Mouse (Mus musculus): ENCODE measurements at regions not wholly inside any gene's neighbourhood (a gene's known extent, or its start where the extent isn't known, plus 50 kb on each side); places are given as distances from the start of the nearest gene placed in this dataset.
A peak's percentile ranks its signal among the peaks of the same experiment; 100 is the strongest.

GRCm38 (mm10) chr14:54148121-54148520 is 105.8 kb downstream of the Dad1 start:
- DNase-seq (ENCODE audit: low spot score) (no peak), ATAC-seq (ENCODE audit: insufficient read depth, low read depth) (no peak)
- H3K9ac ChIP-seq (replicated peaks; ENCODE audit: low read depth, low read length) = no peak overlapping the region
- H3K4me1 ChIP-seq (ENCODE audit: control insufficient read depth, insufficient read depth) = no peaks in the 10 kb centered on the region
- H3K4me3 ChIP-seq (ENCODE audit: low read depth, low read length) = no peak overlapping the region
- 76% methylated on average over 4 of the region's 4 CpGs for WGBS
- H3K36me3 ChIP-seq (replicated peaks; ENCODE audit: control insufficient read depth, insufficient read depth, low read length) = no peaks in the 10 kb centered on the region
- no peak overlapping the region for H3K4me2 ChIP-seq (ENCODE audit: low read depth, low read length)
- no peaks in the 10 kb centered on the region for H3K27me3 ChIP-seq (ENCODE audit: control insufficient read depth, insufficient read depth, low read length)
- no peak for TF ChIP-seq CTCF (IDR thresholded peaks at IDR 0.05; ENCODE audit: low read depth)
- no peak for TF ChIP-seq EP300 (IDR thresholded peaks at IDR 0.05; ENCODE audit: low read depth)
- H3K27ac ChIP-seq (ENCODE audit: low read depth) = no peak overlapping the region
- no peaks in the 10 kb centered on the region for H3K9me3 ChIP-seq (replicated peaks; ENCODE audit: control insufficient read depth, low read length)

- Histone ChIP-seq H3K4me1 (ENCODE audit: control insufficient read depth, insufficient read depth) (no peaks in the 10 kb centered on the region), H3K4me2 (ENCODE audit: low read depth, low read length) (no peak overlapping the region), H3K9me3 (replicated peaks; ENCODE audit: control insufficient read depth, low read length) (no peaks in the 10 kb centered on the region), H3K36me3 (replicated peaks; ENCODE audit: control insufficient read depth, insufficient read depth, low read length) (no peaks in the 10 kb centered on the region), H3K9ac (replicated peaks; ENCODE audit: low read depth, low read length) (no peak overlapping the region), H3K27ac (ENCODE audit: low read depth) (no peak overlapping the region), H3K27me3 (ENCODE audit: control insufficient read depth, insufficient read depth, low read length) (no peaks in the 10 kb centered on the region), H3K4me3 (ENCODE audit: low read depth, low read length) (no peak overlapping the region)
- ATAC-seq (ENCODE audit: insufficient read depth, low read depth) (no peak), DNase-seq (ENCODE audit: low spot score) (no peak)
- 65% methylated on average over 6 of the region's 7 CpGs for WGBS
- TF ChIP-seq EP300 (IDR thresholded peaks at IDR 0.05; ENCODE audit: low read depth) = no peak
- no peak for TF ChIP-seq CTCF (IDR thresholded peaks at IDR 0.05; ENCODE audit: low read depth)
Observed at GRCm38 (mm10) chr14:54147546-54147945, 106.4 kb downstream of the Dad1 start.

- Histone ChIP-seq H3K27me3 (ENCODE audit: control insufficient read depth, insufficient read depth, low read length) (no peaks in the 10 kb centered on the region), H3K36me3 (replicated peaks; ENCODE audit: control insufficient read depth, insufficient read depth, low read length) (no peaks in the 10 kb centered on the region), H3K4me3 (ENCODE audit: low read depth, low read length) (no peak overlapping the region), H3K9ac (replicated peaks; ENCODE audit: low read depth, low read length) (no peak overlapping the region), H3K27ac (ENCODE audit: low read depth) (no peak overlapping the region), H3K4me2 (ENCODE audit: low read depth, low read length) (no peak overlapping the region), H3K9me3 (replicated peaks; ENCODE audit: control insufficient read depth, low read length) (no peaks in the 10 kb centered on the region), H3K4me1 (ENCODE audit: control insufficient read depth, insufficient read depth) (no peaks in the 10 kb centered on the region)
- ATAC-seq (ENCODE audit: insufficient read depth, low read depth) (0 out of 2 replicates have a peak, but pooled peaks have one; percentile 14), DNase-seq (ENCODE audit: low spot score) (peak; percentile 33)
- WGBS = 45% methylated on average over 11 of the region's 11 CpGs
- TF ChIP-seq CTCF (IDR thresholded peaks at IDR 0.05; ENCODE audit: low read depth) = no peak
- no peak for TF ChIP-seq EP300 (IDR thresholded peaks at IDR 0.05; ENCODE audit: low read depth)
Observed at GRCm38 (mm10) chr14:54145743-54146741, 107.9 kb downstream of the Dad1 start.

- H3K27ac ChIP-seq (ENCODE audit: low read depth) = no peak overlapping the region
- no peaks in the 10 kb centered on the region for H3K27me3 ChIP-seq (ENCODE audit: control insufficient read depth, insufficient read depth, low read length)
- TF ChIP-seq EP300 (IDR thresholded peaks at IDR 0.05; ENCODE audit: low read depth) = no peak
- TF ChIP-seq CTCF (IDR thresholded peaks at IDR 0.05; ENCODE audit: low read depth) = no peak
- H3K4me2 ChIP-seq (ENCODE audit: low read depth, low read length) = no peak overlapping the region
- DNase-seq (ENCODE audit: low spot score) (no peak), ATAC-seq (ENCODE audit: insufficient read depth, low read depth) (no peak)
- H3K4me3 ChIP-seq (ENCODE audit: low read depth, low read length) = no peak overlapping the region
- 69% methylated on average over 1 of the region's 1 CpGs for WGBS
- no peaks in the 10 kb centered on the region for H3K36me3 ChIP-seq (replicated peaks; ENCODE audit: control insufficient read depth, insufficient read depth, low read length)
- H3K9ac ChIP-seq (replicated peaks; ENCODE audit: low read depth, low read length) = no peak overlapping the region
- H3K4me1 ChIP-seq (ENCODE audit: control insufficient read depth, insufficient read depth) = no peaks in the 10 kb centered on the region
- H3K9me3 ChIP-seq (replicated peaks; ENCODE audit: control insufficient read depth, low read length) = no peaks in the 10 kb centered on the region
Observed at GRCm38 (mm10) chr14:54143828-54144227, 110.1 kb downstream of the Dad1 start.

- H3K9me3 ChIP-seq (replicated peaks; ENCODE audit: control insufficient read depth, low read length) = no peaks in the 10 kb centered on the region
- no peak overlapping the region for H3K4me2 ChIP-seq (ENCODE audit: low read depth, low read length)
- ATAC-seq (ENCODE audit: insufficient read depth, low read depth) (no peak), DNase-seq (ENCODE audit: low spot score) (no peak)
- H3K4me1 ChIP-seq (ENCODE audit: control insufficient read depth, insufficient read depth) = no peaks in the 10 kb centered on the region
- 41% methylated on average over 3 of the region's 3 CpGs for WGBS
- H3K36me3 ChIP-seq (replicated peaks; ENCODE audit: control insufficient read depth, insufficient read depth, low read length) = no peaks in the 10 kb centered on the region
- TF ChIP-seq EP300 (IDR thresholded peaks at IDR 0.05; ENCODE audit: low read depth) (no peak), CTCF (IDR thresholded peaks at IDR 0.05; ENCODE audit: low read depth) (no peak)
- no peak overlapping the region for H3K9ac ChIP-seq (replicated peaks; ENCODE audit: low read depth, low read length)
- no peak overlapping the region for H3K27ac ChIP-seq (ENCODE audit: low read depth)
- no peaks in the 10 kb centered on the region for H3K27me3 ChIP-seq (ENCODE audit: control insufficient read depth, insufficient read depth, low read length)
- no peak overlapping the region for H3K4me3 ChIP-seq (ENCODE audit: low read depth, low read length)
Observed at GRCm38 (mm10) chr14:54138288-54138687, 115.6 kb downstream of the Dad1 start.

All from heart, postnatal 0 days (tissue).